Mouse (Mus musculus) monocyte, adult 2 months (primary cell): ENCODE results near the gene Znrf4.
"Not testable (repeated sequence)": the region's sequence is repeated elsewhere in the genome, so short reads cannot be mapped to it uniquely, and the experiment has no call there.

Experiments
- DNase-seq, 2 experiments: peaks; one replicate each; pipeline ENCODE4 v3.0.0; 2022; ENCODE audit warnings: low spot score in 2 of 2, low read depth in 1 of 2

Znrf4 gene

DNA sequence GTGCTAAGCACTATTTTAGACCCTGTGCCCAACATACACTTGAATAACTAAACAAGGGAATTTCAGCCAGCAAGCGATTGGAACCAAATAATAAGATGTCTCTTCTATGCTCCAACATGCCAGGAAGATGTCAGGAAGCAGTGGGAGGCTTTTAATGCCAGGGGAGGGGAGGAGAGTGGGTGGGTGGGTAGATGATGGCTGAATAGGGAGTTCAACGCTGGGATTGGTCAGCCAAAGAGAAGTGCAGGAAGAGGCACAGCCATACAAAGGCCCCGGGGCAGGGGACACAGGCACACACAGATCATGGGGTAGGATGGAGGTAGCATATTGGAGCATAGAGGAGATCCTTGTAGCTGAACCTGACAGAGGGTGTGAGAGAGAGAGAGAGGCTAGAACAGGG, 24.6 kb upstream of the Znrf4 start:
- no peak for DNase-seq

DNA sequence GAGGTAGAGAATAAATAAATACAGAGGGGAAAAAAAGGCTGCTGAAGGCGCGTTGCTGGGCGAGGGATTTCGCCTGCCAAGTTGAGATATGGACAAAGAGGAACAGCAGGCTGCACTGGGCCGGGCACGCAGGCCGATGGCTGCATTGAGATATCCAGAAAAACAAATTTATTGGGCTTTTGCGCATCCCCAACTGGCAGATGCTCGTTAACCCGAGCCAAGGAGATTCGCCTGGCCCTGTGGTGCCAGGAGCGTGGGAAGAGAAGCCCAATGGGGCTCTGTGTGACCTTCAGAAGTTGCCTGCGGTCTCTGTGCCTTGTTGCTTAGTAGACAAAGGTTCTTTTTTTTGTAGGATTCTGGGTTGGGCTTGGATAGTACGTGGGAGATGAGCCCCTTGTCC, 24.0 kb upstream of the Znrf4 start:
- no peak for DNase-seq

DNA sequence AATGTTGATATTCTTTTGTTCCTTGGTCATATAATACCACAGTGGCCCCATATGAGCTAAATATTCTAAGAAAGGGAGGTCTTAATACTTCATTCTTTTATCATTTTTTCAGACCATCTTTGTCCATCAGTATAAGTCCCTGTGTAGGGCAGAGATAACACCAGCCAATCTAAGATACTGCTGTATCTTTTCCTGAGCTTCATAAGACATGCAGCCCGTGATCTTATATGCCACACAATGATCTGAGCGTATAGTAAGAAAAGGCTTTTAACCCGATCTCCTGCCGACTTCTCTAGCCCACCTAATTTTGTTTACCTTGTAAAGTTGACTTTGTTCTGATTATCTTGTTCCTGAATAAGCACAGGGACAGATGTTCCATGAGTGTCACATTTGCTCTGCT, 12.7 kb upstream of the Znrf4 start:
- DNase-seq = no peak

DNA sequence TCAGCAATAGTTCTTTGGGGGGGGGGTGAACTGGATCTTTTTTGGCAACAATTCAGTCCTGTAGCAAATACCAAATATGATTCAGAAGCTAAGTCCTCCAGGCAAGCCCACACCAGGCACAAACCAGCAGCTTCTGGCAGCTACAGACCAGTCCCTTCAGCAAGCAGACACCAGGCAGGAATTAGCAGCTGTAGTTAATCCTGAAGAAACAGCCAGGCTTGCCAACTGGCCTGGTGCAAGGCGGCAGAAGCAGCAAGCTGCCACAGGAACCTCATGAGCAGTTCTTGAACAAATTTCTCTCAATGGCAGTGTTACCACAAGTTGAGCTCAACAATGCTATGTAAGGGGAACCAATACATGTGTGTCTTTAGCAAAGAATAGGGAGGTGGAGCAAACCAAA, 10.5 kb upstream of the Znrf4 start:
- DNase-seq = no peak

DNA sequence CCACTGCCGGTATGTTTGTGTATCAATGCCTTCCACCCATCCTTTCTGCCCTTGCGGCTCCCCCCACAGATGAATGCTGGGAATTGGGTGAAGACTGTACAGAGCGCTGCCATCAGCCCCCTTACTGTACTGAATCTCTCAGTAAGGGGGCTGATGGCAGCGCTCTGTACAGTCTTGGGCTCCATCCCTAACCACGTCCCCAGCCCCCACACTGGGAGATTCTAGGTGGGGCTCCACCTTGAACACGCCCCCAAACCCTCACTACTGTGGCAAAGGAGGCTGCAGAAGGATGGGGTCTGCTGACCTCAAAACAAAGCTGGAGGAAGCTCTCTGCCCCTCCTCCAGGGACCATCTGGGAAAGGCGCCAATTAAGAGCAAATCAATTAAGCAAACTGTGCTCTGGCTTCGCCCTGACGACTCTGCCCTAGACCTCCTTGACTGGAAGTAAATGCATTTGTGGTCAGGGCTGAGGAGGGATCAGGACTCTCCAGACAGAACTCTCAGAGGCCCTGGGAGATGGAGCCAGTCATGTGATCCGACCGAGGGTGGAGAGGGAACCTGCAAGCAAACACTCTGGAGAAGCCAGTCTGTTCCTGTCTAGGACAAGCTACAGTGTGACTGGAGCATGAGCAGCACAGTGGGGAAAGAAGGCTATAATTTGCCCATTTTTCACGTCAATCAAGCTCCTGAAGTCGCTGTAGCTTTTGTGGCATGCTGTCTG, 3.6 kb upstream of the Znrf4 start:
- no peak for DNase-seq

DNA sequence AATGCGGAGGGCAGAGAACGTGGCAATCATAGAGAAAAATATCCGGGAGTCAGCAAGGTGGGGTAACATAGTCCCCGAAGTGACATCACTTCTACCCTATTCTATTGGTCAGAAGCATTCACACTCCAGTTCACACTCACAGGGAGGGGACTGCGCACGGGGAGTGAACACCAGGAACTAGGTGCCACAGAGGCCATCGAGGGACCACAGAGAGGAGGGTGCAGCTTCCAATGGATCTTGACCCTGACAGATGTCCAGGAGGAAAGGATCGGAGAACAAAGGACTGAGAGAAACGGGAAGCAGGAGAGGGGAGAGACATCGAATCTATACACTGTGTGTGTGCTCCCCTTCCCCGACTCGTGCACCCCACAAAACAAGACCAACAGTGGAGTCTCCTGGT, 2.7 kb upstream of the Znrf4 start:
- no peak for DNase-seq

DNA sequence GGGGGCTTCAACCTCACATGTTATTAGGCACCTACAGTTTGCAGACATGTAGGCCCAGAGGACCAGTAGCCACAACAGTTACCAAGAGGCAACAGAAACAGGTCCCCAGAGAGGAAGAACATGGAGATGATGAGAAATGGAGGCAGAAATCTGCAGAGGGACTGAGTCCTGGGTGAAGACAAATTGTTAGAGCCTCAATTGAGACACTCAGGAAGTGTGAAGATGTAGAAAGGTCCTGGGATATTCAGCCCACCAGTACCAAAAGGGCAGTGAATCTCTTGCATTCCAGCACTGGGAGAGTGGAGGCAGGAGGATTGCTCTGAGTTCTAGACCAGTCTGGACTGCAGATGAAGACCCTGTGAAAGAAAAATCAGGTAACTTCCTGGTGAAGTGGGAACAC, 2.1 kb upstream of the Znrf4 start:
- DNase-seq = no peak

DNA sequence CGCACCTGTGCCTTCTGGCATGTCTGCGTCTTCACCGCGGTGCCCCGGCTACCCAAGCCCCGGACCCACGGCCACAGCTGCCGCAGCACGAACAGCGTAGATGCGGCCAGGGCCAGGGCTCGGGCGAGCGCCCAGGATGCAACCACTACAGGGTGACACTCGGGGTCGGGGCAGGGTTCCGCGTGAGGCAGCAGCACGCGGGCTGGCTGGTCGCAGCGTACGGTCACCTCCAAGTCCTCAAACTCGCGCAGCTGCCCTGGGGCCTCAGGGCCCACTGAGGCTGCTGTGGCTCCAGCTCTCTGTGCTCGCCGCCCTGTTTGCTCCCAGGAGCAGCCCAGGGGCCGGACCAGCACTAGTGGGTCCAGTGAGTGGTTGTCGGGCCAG, 532 bp downstream of the Znrf4 start:
- no peak for DNase-seq

DNA sequence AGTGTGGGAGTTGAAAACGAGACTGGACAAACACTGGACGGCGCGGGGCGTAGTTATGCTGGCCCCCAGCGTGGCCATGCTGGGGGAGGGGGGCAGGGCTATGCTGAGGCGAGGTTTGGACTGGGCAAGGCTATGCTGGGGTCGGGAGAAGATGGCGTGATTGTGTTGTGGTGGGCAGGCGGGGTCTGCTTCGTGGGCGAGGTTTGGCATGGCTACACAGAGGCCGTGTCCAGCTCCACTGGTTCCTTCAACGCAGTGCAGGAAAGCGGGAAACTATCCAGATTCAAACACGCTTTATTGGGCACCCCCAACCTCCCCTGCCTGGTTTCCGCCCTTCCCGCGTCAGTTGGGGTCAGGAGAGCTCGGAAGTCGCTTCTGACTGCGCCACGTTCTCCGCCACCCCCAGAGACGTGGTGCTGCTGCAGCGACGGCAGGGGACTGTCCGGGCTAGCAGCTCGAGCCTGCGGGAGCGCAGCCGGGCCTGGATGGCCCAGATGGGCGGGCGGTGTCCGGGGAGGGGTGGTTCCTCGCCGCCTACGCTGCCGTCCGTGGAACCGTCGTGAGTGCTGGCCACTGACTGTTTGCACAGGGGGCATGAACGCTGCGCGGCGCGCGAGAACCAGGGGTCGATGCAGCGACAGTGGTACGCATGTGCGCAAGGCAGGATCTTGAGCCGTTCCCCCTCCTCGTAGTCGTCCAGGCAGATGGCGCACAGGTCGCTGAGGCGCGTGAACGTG, 1.1 kb downstream of the Znrf4 start:
- no peak for DNase-seq

DNA sequence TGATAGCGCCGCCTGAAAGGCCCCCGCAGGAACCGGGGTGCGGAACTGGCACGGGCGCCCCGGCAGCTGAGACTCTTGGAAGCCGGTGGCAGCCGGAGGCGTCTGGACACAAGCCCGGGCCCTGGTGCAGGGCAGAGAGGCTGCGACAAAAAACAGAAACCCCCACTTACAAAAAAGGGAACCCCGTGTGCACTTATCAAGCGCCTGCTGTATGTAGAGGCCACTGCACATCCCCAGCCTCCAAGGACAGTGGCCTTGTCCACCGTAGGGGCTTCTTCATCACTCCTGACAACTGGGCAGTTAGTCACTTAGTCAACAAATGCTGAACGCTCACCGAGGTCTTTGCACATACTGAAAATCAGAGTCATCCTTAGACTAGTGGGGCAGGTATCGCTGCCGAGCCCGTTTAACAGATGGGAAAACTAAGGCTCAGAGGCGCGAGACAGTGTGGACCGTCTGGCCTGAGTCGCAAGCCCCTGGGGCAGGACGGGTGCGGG, 1.7 kb downstream of the Znrf4 start:
- no peak for DNase-seq

DNA sequence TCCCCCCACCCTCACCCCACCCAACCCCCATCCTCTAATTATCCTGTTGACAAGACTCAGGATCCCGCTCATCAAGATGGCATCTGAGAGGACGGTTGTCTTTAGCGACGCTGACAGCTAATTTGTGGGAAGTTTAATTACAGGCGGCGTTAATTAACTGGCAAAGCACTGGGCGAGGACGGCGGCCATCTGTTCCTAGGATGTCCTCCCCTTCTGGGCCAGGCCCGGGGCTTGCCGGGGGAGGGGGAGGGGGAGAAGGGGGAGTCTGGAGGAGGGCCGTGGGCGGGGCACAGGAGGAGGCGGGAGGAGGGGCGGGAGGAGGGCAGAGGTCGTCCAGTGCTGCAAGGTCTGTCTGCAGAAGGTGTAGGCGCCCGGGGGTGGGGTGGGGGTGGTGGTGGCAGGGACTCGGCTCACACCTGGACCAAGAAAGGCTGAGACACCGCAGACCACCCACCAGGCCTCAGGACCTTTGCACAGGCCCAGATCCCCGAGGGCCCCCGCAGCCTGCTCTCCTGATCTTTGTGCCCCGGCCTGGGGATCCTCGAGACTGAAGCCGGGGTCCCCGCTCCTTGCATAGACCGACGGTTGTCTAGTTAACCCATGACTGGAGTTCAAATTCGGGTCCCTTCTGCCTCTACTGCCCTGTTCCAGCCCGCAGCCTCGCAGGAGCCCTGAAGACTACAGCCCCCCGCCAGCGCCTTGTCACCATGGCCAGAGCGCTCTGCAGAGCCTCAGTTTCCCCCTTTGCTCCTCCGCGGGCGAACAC, 2.3 kb downstream of the Znrf4 start:
- DNase-seq = no peak

DNA sequence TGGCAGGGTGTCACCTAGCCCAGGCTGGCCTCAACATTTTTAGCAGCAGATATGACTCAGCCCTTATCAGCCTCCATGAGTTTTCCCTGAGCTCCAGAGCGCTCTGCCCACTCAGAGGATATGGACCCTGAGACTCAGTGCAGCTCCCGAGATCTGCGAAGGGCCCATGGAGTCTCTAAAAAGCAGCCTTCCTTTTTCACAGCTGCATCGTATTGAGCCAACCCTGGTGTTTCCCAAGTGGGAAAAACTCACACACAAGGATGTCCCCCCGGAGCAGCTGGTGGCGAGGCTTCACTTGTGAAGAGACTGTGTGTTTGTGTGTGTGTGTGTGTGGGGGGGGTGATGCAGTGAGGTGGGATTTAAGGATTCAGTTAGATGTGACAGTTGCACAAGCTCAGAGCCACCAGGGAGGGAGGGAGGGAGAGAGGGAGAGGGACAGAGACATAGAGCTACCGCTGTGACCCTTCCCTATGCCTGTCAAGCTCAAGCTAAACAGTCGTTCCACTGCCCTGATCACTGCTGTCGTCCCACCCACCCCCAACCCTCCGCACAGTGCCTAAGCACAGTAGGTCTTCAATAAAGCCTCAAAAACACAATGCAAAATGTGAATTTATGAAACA, 3.1 kb downstream of the Znrf4 start:
- no peak for DNase-seq

DNA sequence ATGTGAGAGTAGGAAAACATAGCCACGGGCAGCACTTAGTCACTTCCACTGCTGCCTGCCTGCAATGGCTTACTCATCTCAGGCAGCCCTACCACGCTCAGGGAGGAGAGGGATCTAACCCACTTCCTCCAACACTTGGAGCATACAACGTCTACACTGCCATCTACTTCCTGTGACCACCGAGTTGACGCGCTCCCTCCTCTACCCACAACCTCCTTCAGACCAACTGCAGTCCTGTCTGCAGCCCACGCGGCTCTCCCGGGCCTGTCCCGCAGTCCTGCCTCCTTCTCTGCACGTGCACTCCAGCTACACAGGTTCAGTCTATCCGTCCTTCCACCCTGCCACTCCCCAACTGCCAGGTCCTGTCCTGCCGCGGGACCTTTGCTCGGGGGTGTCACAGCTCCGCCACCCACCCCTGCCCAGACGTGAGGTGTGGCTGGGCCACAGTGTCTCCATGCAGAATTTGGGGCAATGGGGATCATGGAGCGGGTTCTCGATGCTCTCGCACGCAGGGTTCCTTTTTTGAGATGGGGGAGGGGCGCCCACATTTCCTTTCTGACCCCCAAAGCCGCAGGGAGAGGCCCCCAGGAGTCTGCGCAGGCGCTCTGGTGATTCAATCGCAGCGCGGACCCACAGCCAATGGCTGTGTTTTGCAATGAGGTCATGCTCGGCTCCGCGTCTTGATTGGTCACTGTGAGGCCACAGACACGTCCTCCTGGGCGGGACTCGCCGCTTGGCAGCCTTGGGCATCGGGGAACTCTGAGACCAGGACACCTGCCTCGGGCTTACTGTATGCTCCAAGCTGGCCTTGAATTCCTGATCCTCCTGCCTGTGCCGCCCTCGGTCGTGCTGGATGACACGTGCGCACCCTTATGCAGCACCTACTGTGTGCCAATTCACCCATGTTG, 4.8 kb downstream of the Znrf4 start:
- DNase-seq = peak; percentile 74 to 82

DNA sequence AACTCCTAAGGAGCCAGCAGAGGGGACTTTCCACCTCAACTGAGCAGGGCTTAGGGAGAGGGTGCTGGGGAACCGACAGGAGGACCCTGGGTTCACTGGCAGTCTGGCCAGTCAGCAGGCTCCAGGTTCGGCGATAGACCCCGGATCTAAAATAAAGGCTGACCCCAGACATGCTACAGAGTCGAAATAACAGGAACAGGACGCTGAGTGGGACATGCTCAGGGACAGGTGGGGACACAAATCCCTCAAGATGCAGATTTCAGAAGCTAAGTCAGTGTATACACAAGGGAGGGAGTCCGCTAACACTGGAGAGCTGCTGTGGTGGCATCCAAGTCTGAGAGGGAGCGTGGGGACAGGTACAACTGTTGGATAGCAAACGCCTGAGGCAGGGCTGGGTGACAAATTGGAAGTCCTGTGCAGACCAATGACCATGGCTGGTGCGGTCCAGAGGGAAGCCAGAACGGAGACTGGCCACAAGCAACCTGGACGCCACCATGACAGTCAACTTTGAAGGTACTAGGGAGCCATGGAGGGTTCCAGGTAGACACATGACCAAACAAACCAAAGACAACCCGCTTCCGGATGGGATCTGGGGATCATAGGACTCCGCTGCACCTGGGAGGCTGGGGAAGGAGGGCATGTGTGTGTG, 5.7 kb downstream of the Znrf4 start:
- no peak for DNase-seq

DNA sequence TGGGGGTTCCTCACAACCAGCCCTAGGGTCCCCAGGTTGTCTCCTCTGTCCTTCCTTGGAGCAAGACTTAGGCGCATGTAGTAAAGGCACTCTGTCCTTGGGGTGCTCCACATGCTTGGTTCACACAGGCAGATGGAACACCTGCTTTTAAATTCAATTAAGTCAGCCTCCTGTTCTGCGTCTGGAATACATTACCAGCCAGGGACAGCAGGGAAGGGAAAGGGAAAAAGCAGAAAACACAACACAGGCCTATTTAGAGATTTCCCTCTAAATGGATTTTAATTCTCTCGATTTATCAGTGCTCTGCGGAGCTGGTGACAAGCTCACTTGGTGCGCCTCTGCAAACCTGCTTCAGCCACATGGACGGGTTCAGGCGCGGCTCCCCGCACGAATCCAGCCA, 6.8 kb downstream of the Znrf4 start:
- no peak for DNase-seq

DNA sequence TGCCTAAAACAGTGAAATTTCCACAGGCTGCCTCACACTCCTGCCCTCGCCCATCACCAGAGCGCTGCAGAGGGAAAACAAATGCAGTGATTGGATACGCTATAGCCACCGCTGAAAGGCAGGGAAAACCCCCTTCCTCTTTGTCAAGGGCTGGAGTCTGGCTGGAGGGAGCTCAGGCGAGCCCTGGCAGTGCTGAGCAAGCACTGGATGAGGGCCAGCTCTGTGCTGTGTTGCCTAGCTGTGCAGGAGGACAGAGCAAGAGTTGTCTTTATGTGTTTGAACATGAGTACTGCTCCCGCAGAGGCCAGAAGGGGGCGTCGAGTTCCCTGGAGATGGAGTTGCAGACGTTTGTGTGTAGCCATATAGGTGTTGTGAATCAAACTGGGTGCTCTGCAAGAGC, 9.7 kb downstream of the Znrf4 start:
- no peak for DNase-seq

DNA sequence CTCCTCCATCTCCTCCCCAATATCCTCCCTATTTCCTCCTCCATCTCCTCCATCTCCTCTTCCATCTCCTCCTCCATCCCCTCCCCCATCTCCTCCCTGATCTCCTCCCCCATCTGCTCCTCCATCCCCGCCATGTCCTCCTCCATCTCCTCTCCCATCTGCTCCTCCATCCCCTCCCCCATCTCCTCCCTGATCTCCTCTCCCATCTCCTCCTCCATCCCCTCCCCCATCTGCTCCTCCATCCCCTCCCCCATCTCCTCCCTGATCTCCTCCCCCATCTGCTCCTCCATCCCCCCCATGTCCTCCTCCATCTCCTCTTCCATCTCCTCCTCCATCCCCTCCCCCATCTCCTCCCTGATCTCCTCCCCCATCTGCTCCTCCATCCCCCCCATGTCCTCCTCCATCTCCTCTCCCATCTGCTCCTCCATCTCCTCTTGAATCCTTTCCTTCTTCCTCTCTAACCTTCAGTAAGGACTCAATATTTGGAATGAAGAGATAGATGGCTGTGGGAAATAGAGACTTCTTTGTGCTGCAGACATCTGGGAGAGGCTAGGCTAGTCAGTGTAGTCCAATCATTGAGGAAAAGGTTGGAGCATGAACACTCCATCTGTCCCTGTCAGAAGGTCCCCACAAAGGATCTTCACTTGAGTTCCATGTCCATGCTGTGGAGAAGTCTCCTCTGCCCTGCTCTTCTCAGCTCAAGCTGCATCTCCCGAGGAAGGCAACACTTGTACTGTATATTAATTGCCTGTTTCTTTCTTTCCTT, 10.4 kb downstream of the Znrf4 start:
- not testable (repeated sequence) for DNase-seq

DNA sequence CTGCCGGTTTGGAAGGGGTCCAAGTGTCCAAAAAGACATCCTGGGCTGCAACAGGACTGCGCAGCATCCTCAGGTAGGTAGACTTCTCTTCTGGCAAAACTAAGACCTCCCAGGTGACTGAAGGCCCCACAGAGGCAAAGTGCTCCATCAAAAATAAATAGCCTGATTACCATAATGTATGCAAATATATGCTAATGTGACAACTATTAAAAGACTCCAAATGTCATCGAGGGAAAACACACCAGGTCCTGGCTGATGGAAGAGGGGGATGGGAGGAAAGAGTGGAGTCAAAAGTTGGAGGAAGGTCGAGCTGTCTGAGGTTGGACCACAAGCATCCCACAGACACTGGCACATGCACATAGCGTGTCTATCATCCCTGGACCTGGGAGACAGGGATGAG, 13.0 kb downstream of the Znrf4 start:
- DNase-seq = no peak

DNA sequence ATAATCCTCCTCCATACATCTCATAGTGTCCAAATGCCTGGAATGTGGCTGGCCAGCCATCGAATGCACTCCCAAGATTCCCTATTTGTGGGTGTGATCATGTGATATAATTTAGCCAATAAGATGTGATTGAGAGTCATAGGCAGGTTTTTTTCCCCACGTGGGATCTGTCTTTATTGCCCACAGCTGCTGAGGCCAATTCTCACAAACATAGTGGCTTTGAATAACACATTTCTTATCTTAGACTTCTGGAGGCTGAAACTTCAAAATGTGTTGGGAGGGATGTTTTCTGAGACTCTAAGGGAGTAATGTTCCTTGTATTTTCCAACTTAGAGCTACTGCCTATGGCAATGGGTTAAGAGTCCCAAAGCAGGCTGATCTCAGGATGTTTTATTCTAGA, 17.8 kb downstream of the Znrf4 start:
- DNase-seq = no peak
